Mouse (Mus musculus) spleen, adult 2 months (tissue): ENCODE data around the gene Slco2b1. TPM values are rescaled to one million over a fixed set of nuclear protein-coding genes. Genes with fewer than 3 reads are reported as not detected.
A peak's percentile ranks its signal among the peaks of the same experiment; 100 is the strongest.

Experiments used
- DNase-seq, 2 experiments: peaks; one replicate each; pipeline versions ENCODE4 v3.0.0 to v3.0.0-alpha.2; 2012 to 2021; ENCODE audit warnings: low spot score in 2 of 2, low read depth in 1 of 2
- H3K27ac ChIP-seq: fragments of 200-500 bp; 2 replicates; pipeline ENCODE4 v1.5.1; 2012; ENCODE audit warnings: low read length, inconsistent platforms; ENCODE audit not compliant: insufficient read depth
- H3K27me3 ChIP-seq: fragments of 200-500 bp; 2 replicates; pipeline ENCODE4 v1.6.1; 2012; ENCODE audit warnings: mild to moderate bottlenecking, moderate library complexity, low read length, inconsistent platforms; ENCODE audit not compliant: control insufficient read depth, insufficient read depth
- H3K36me3 ChIP-seq: fragments of 200-500 bp; 2 replicates; pipeline ENCODE4 v1.6.1; 2012; ENCODE audit warnings: mild to moderate bottlenecking, low read length, inconsistent platforms; ENCODE audit not compliant: control insufficient read depth, insufficient read depth
- H3K4me1 ChIP-seq: fragments of 200-500 bp; 2 replicates; pipeline ENCODE4 v1.6.1; 2011; ENCODE audit warnings: inconsistent platforms; ENCODE audit not compliant: control insufficient read depth, insufficient read depth, insufficient read length
- H3K4me3 ChIP-seq: fragments of 200-500 bp; 2 replicates; pipeline ENCODE4 v1.5.1; 2011; ENCODE audit warnings: mild to moderate bottlenecking, inconsistent platforms; ENCODE audit not compliant: insufficient read depth, insufficient read length; ENCODE audit errors: extremely low read depth
- CTCF ChIP-seq: fragments of 200-500 bp; IDR thresholded peaks from 2 replicates; pipeline ENCODE4 v1.5.1; 2011; ENCODE audit warnings: mild to moderate bottlenecking, inconsistent platforms; ENCODE audit not compliant: insufficient read depth, insufficient read length, insufficient replicate concordance; ENCODE audit errors: extremely low read depth
- POLR2A ChIP-seq: fragments of 200-500 bp; IDR thresholded peaks from 2 replicates; pipeline ENCODE4 v1.6.1; 2011; ENCODE audit warnings: low read depth, low read length, inconsistent platforms
- WGBS: fragments of 180-500 bp; shearing (Covaris S2); methylation state at CpG from one replicate; pipeline ENCODE4 v1.1.7; 2018; 5-methylcytosine and 5-hydroxymethylcytosine counted together
- polyA plus RNA-seq: library from polyadenylated mRNA; depleted of rRNA; stranded (reverse); fragments of >200 nt; gene quantifications from 2 replicates; pipeline ENCODE4 v1.2.3, GENCODE M21; 2012

Slco2b1 gene
- polyA plus RNA-seq, 1 experiment: 39.1 TPM

- Histone ChIP-seq H3K36me3 (no peaks in the 10 kb centered on the region), H3K27me3 (no peaks in the 10 kb centered on the region), H3K4me1 (no peaks in the 10 kb centered on the region), H3K4me3 (no peak overlapping the region), H3K27ac (no peak overlapping the region)
- WGBS: 25% methylated on average over 1 of the region's 1 CpGs
- TF ChIP-seq CTCF (peak; percentile 73; the same call in 1 of the 2 replicates), POLR2A (no peak)
- peak in 1 of 2 experiments; percentile 27 for DNase-seq
Observed at GRCm38 (mm10) chr7:99710476-99710875, 664 bp downstream of the Slco2b1 start.

GRCm38 (mm10) chr7:99709992-99710391 lies 1.1 kb downstream of the Slco2b1 start:
- TF ChIP-seq POLR2A (no peak), CTCF (no peak)
- Histone ChIP-seq H3K36me3 (no peaks in the 10 kb centered on the region), H3K27ac (no peak overlapping the region), H3K27me3 (no peaks in the 10 kb centered on the region), H3K4me1 (no peaks in the 10 kb centered on the region), H3K4me3 (no peak overlapping the region)
- DNase-seq: no peak
- WGBS: 78% methylated on average over 7 of the region's 7 CpGs

DNA sequence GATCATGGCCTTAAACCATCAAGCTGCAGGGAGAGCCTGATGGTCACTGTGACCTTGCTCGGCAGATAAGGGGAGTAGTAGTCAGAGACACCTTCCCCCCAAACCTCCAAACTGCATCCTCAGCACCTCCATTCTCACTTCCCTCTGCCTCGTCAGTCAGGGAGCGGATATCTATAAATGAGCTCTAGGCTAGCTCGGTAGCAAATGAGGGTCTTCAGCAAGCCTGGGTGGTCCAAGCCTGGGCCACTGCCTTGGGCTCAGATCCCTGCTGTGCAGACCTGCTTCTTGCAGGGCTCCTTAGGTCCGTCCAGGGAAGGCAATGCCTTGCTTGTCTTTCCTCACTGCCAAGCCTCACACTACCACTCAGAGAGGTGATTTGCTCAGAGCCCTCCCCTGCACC lies 2.4 kb downstream of the Slco2b1 start:
- Histone ChIP-seq H3K36me3 (no peaks in the 10 kb centered on the region), H3K27ac (no peak overlapping the region), H3K27me3 (no peaks in the 10 kb centered on the region), H3K4me3 (no peak overlapping the region), H3K4me1 (no peaks in the 10 kb centered on the region)
- no peak for TF ChIP-seq POLR2A
- no peak for DNase-seq
- WGBS: 72% methylated on average over 5 of the region's 5 CpGs

- no peak for DNase-seq
- H3K36me3 ChIP-seq: no peaks in the 10 kb centered on the region
- no peak overlapping the region for H3K27ac ChIP-seq
- H3K27me3 ChIP-seq: no peaks in the 10 kb centered on the region
- WGBS: 85% methylated on average over 8 of the region's 8 CpGs
- H3K4me3 ChIP-seq: no peak overlapping the region
- TF ChIP-seq POLR2A: no peak
- TF ChIP-seq CTCF: no peak
- no peaks in the 10 kb centered on the region for H3K4me1 ChIP-seq
Observed at GRCm38 (mm10) chr7:99708301-99708721, 2.8 kb downstream of the Slco2b1 start.

DNA sequence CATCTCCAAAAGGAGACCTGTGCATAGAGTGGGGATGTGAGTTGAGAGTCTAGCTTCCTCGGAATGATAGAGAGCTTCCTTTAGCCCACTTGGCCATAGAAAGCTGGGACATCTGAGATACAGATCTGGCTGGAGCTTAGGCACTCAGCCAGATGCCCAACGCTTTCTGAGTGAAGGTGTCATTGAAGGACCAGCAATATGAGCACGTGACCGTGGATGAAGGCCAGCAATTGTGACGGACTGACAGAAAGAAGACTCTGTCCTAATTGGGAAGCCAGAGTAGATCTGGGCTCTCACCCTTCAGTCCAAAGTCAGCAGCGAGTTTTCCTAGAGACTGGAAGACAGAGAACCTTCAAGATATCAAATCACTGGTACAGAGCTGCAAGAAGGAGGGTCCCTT lies 3.5 kb downstream of the Slco2b1 start:
- Histone ChIP-seq H3K27me3 (no peaks in the 10 kb centered on the region), H3K4me3 (no peak overlapping the region), H3K4me1 (no peaks in the 10 kb centered on the region), H3K27ac (no peak overlapping the region), H3K36me3 (no peaks in the 10 kb centered on the region)
- TF ChIP-seq CTCF (no peak), POLR2A (no peak)
- WGBS: 85% methylated on average over 6 of the region's 6 CpGs
- DNase-seq: no peak

DNA sequence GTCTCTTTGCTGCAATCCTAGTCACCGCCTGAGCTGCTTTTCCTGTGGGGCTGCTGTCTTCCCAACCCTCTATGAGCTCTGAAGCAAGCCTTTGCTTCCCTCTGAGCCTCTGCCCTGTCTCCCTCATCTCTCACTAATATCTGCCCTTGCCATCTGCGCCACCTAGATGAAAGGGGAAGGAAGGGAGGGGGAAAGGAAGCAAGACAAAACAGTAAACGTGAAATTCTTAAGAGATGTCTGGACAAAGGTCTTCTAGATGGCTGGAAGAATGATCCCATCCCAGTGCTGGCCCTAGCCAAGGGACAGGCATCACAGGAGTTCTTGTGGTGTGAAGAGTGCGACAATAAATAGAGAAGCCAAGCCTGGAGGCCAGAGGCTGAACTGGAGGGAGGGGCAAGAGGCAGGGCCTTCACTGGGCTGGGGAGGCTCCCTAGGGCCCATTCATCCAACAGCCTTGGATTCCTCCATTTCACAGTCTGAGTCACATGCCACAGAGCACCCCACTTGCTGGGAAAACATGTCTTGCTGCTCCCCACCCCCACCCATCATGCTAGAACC lies 4.0 kb downstream of the Slco2b1 start:
- TF ChIP-seq CTCF: no peak
- no peak for TF ChIP-seq POLR2A
- 13% methylated on average over 4 of the region's 4 CpGs for WGBS
- DNase-seq: no peak

DNA sequence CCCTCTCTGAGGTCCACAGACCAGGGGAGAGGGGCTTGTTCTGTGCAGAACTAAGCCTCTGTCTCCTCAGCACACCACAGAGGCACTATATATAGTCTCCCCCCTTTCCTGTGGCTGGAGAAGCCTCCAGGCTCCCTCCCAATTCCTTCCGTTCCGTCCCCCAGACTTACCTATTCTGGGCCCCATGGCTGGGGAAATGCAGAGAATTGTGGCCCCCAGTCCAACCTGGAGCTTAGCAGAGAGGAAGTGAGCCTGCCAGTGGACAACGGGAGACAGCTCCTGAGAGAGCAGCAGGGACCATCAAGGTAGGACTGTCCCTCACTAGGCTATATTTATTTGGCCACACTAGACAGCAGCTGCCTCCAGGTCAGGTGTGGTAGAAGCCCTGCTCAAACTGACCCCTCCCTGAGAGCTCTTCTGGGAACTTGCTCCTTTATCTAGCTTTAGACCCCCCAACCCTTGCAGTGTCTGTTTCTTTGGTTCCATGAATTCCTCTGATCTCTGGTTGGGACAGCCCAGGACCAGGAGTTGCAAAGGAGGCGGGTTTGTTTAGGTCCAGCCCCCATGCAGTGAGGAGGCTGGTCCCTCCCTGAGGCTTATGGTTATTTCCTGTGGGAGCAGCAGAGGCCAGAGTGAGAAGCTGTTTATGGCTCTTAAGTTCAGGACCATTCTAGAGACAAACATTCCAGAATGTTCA lies 4.7 kb downstream of the Slco2b1 start:
- 33% methylated on average over 4 of the region's 4 CpGs for WGBS
- Histone ChIP-seq H3K4me3 (peak overlapping the region; percentile 29), H3K36me3 (no peaks in the 10 kb centered on the region), H3K4me1 (no peaks in the 10 kb centered on the region), H3K27me3 (no peaks in the 10 kb centered on the region), H3K27ac (peak overlapping the region; percentile 52)
- no peak for DNase-seq
- TF ChIP-seq CTCF (no peak), POLR2A (no peak)

More for the DNA sequence above, 4.0 kb downstream of the Slco2b1 start:
- Histone ChIP-seq H3K27ac (peak overlapping the region; percentile 24; the same call in 1 of the 2 replicates), H3K4me1 (no peaks in the 10 kb centered on the region), H3K4me3 (no peak overlapping the region), H3K27me3 (no peaks in the 10 kb centered on the region), H3K36me3 (no peaks in the 10 kb centered on the region)
